11 mouse cellular contexts compared by ENCODE assay signal in genomic region chr11:46235334-46235733, GRCm38 (mm10). TPM values are rescaled to one million over a fixed set of nuclear protein-coding genes. Genes with fewer than 3 reads are reported as not detected.
A peak's percentile ranks its signal among the peaks of the same experiment; 100 is the strongest.
DNase-seq lines count a peak whose midpoint lies in the region; ATAC-seq and TF ChIP-seq lines count a peak whose summit lies in the region.
"Had no signal": no experiment of that assay in that cellular context is flagged by ENCODE, and none has a peak within 500 bp of the region (broad histone marks: within the 10 kb centered on the region; RNA-seq: fewer than 3 reads in every experiment).

Fndc9 (plus strand) TSS chr11:46235531.

- no peak for DNase-seq in forebrain, embryonic 11.5 days (ENCODE audit: low spot score)
- DNase-seq in hindbrain, embryonic 10.5 days (ENCODE audit: low spot score): no peak
- DNase-seq in left cerebral cortex, postnatal 10 days (ENCODE audit: extremely low spot score in 1 of 2, low spot score in 2 of 2): peak; percentile 70 to 79
- DNase-seq in retina, embryonic 14.5 days (ENCODE audit: low spot score): peak; percentile 46
- DNase-seq in liver, postnatal 0 days: no peak
- DNase-seq in adrenal gland, adult 2 months: no peak
- DNase-seq in adrenal gland, postnatal 36 days: no peak
- no peak for DNase-seq in spleen, postnatal 4 days (ENCODE audit: low spot score in 2 of 2)

- no peak within 1 kb of the TSS for H3K27ac ChIP-seq in forebrain, embryonic 11.5 days (ENCODE audit: low read depth, low read length)
- H3K27ac ChIP-seq in hindbrain, embryonic 10.5 days: 0 out of 2 replicates have a peak within 1 kb of the TSS, but pooled peaks have one; percentile 12
- no peak within 1 kb of the TSS for H3K27ac ChIP-seq in liver, postnatal 0 days (ENCODE audit: low read depth)
- H3K27ac ChIP-seq: embryonic facial prominence, embryonic 13.5 days had no signal

- peak; percentile 81 for ATAC-seq in forebrain, embryonic 11.5 days (replicated peaks; ENCODE audit: low FRiP score)
- no peak for ATAC-seq in liver, postnatal 0 days

- intact Hi-C loops in left cerebral cortex, postnatal 10 days (cut with DNase I): no loop called here

- WGBS in forebrain, embryonic 11.5 days: 35% methylated on average over 11 of the region's 11 CpGs
- WGBS in hindbrain, embryonic 10.5 days: 56% methylated on average over 11 of the region's 11 CpGs
- 92% methylated on average over 11 of the region's 11 CpGs for WGBS in liver, postnatal 0 days (ENCODE audit: insufficient replicate concordance)

- H3K4me2 ChIP-seq in forebrain, embryonic 11.5 days (ENCODE audit: low read depth, low read length, severe bottlenecking): no peak within 1 kb of the TSS; the same call in 1 of the 2 replicates
- H3K4me2 ChIP-seq in liver, postnatal 0 days (ENCODE audit: low read depth, low read length): no peak within 1 kb of the TSS
- H3K4me2 ChIP-seq: embryonic facial prominence, embryonic 13.5 days had no signal

- no peak for TF ChIP-seq CTCF in liver, postnatal 0 days (IDR thresholded peaks at IDR 0.05; ENCODE audit: low read depth)

- H3K27me3 ChIP-seq in forebrain, embryonic 11.5 days (ENCODE audit: control insufficient read depth, insufficient read depth, low read length): no peaks in the 10 kb centered on the region
- H3K27me3 ChIP-seq in hindbrain, embryonic 10.5 days (ENCODE audit: insufficient read depth, poor library complexity, severe bottlenecking): no peaks in the 10 kb centered on the region
- H3K27me3 ChIP-seq in liver, postnatal 0 days (ENCODE audit: insufficient read depth, low read length): no peaks in the 10 kb centered on the region
- H3K27me3 ChIP-seq: embryonic facial prominence, embryonic 13.5 days had no signal

- no peaks in the 10 kb centered on the region for H3K9me3 ChIP-seq in forebrain, embryonic 11.5 days (ENCODE audit: control insufficient read depth, low read length)
- H3K9me3 ChIP-seq in hindbrain, embryonic 10.5 days: no peaks in the 10 kb centered on the region
- no peaks in the 10 kb centered on the region for H3K9me3 ChIP-seq in liver, postnatal 0 days (ENCODE audit: low read length)
- H3K9me3 ChIP-seq: embryonic facial prominence, embryonic 13.5 days had no signal

- no peak within 1 kb of the TSS for H3K9ac ChIP-seq in forebrain, embryonic 11.5 days (ENCODE audit: low read length)
- H3K9ac ChIP-seq in liver, postnatal 0 days (replicated peaks): no peak within 1 kb of the TSS
- H3K9ac ChIP-seq: embryonic facial prominence, embryonic 13.5 days had no signal

- H3K36me3 ChIP-seq in forebrain, embryonic 11.5 days (ENCODE audit: control insufficient read depth, insufficient read depth, low read length): no peaks in the 10 kb centered on the region; the same call in 1 of the 2 replicates
- peaks cover 50% of the 10 kb centered on the region for H3K36me3 ChIP-seq in hindbrain, embryonic 10.5 days
- peaks cover 5% of the 10 kb centered on the region; the same call in 1 of the 2 replicates for H3K36me3 ChIP-seq in liver, postnatal 0 days (replicated peaks; ENCODE audit: insufficient read depth, low read length)
- H3K36me3 ChIP-seq: embryonic facial prominence, embryonic 13.5 days had no signal

- no peaks in the 10 kb centered on the region for H3K4me1 ChIP-seq in forebrain, embryonic 11.5 days (replicated peaks; ENCODE audit: control insufficient read depth, insufficient read depth, low read length)
- H3K4me1 ChIP-seq in hindbrain, embryonic 10.5 days (replicated peaks): peaks cover 21% of the 10 kb centered on the region
- no peaks in the 10 kb centered on the region for H3K4me1 ChIP-seq in liver, postnatal 0 days (ENCODE audit: insufficient read depth)
- H3K4me1 ChIP-seq: embryonic facial prominence, embryonic 13.5 days had no signal

- no peak for TF ChIP-seq EP300 in liver, postnatal 0 days (IDR thresholded peaks at IDR 0.05; ENCODE audit: low read depth)

- no peak within 1 kb of the TSS for H3K4me3 ChIP-seq in forebrain, embryonic 11.5 days (ENCODE audit: low read depth, low read length)
- no peak within 1 kb of the TSS for H3K4me3 ChIP-seq in hindbrain, embryonic 10.5 days
- H3K4me3 ChIP-seq in liver, postnatal 0 days (ENCODE audit: low read depth, low read length): no peak within 1 kb of the TSS
- H3K4me3 ChIP-seq: embryonic facial prominence, embryonic 13.5 days had no signal

RNA-seq across cellular contexts. Expression of gene Fndc9, which starts in this region (rescaled TPM):
- 0.65 and 1.5 TPM in 2 replicates for polyA plus RNA-seq in forebrain, embryonic 11.5 days (2014; fragmentation: Nextera tagmentation; extraction: Ambion mirVana)
- 0.40 and 0.80 TPM in 2 replicates for polyA plus RNA-seq in hindbrain, embryonic 10.5 days (2016; fragmentation: Nextera tagmentation; extraction: Ambion mirVana)
- total RNA-seq in left cerebral cortex, postnatal 10 days (2021): 10 to 100 TPM in 1 of 2 experiments, 1 to 10 TPM in 1; 9.6 to 10.0 TPM
- 0.06 and 0.13 TPM in 2 replicates for polyA plus RNA-seq in liver, postnatal 0 days (2015; fragmentation: Nextera tagmentation; extraction: Ambion mirVana)
- not detected for total RNA-seq in adrenal gland, adult 2 months (2021)
- not detected in 2 replicates for polyA plus RNA-seq in adrenal gland, adult 2 months (2012; rRNA removed)
- not detected for total RNA-seq in adrenal gland, postnatal 36 days (2021)
- total RNA-seq: granulocyte monocyte progenitor cell, adult 5-6 weeks had no signal
- polyA plus RNA-seq: spleen, adult 2 months had no signal

Comparison
In these comparisons a context has a peak if more than half of its experiments do, and no peak if none do; other contexts are left out.
1. RNA of gene Fndc9 (total RNA-seq): 9.6 to 10.0 TPM in left cerebral cortex, postnatal 10 days; not detected in adrenal gland, adult 2 months and not detected in adrenal gland, postnatal 36 days; every median in the first group is over 10 times any median in the second.
2. DNase-seq: peak in left cerebral cortex, postnatal 10 days (2 of 2) and retina, embryonic 14.5 days (single experiment); none in forebrain, embryonic 11.5 days (single experiment), hindbrain, embryonic 10.5 days (single experiment), liver, postnatal 0 days (single experiment), adrenal gland, adult 2 months (single experiment), adrenal gland, postnatal 36 days (0 of 2) and spleen, postnatal 4 days (0 of 2).